Comparison of ENCODE assay signal across 23 mouse cellular contexts in genomic region chr14:8495691-8496090, GRCm38 (mm10).
"Had no signal": no experiment of that assay in that cellular context is flagged by ENCODE, and none has a peak within 500 bp of the region (broad histone marks: within the 10 kb centered on the region; RNA-seq: fewer than 3 reads in every experiment).

No protein-coding gene starts in this region.

- ATAC-seq: hindbrain, embryonic 16.5 days; inflammation-experienced regulatory T-cells, adult 6 months; intestine, embryonic 15.5 days; intestine, postnatal 0 days; liver, postnatal 0 days had no signal

- H3K9me3 ChIP-seq: heart, embryonic 10.5 days; heart, embryonic 12.5 days; hindbrain, embryonic 10.5 days; hindbrain, embryonic 12.5 days; intestine, embryonic 15.5 days; limb, embryonic 10.5 days; limb, embryonic 12.5 days; liver, embryonic 13.5 days; liver, embryonic 15.5 days had no signal

- H3K4me2 ChIP-seq: heart, embryonic 12.5 days; hindbrain, embryonic 12.5 days; hindbrain, embryonic 14.5 days; intestine, embryonic 15.5 days; limb, embryonic 12.5 days; liver, embryonic 13.5 days; liver, embryonic 15.5 days had no signal

- H3K4me1 ChIP-seq: heart, embryonic 10.5 days; heart, embryonic 12.5 days; hindbrain, embryonic 10.5 days; hindbrain, embryonic 12.5 days; intestine, embryonic 15.5 days; limb, embryonic 10.5 days; limb, embryonic 12.5 days; liver, embryonic 13.5 days; liver, embryonic 15.5 days had no signal

- H3K36me3 ChIP-seq: heart, embryonic 10.5 days; heart, embryonic 12.5 days; hindbrain, embryonic 10.5 days; hindbrain, embryonic 12.5 days; intestine, embryonic 15.5 days; limb, embryonic 10.5 days; limb, embryonic 12.5 days; liver, embryonic 13.5 days; liver, embryonic 15.5 days had no signal

- H3K9ac ChIP-seq: heart, embryonic 12.5 days; hindbrain, embryonic 12.5 days; hindbrain, embryonic 14.5 days; intestine, embryonic 15.5 days; limb, embryonic 12.5 days; liver, embryonic 13.5 days; liver, embryonic 15.5 days; liver, postnatal 0 days had no signal

- H3K27ac ChIP-seq: gastrocnemius, adult 2 months; heart, embryonic 10.5 days; hindbrain, embryonic 10.5 days; hindbrain, embryonic 12.5 days; hindbrain, embryonic 14.5 days; intestine, embryonic 15.5 days; layer of hippocampus, adult 2 months; left cerebral cortex, adult 2 months; limb, embryonic 10.5 days; limb, embryonic 12.5 days; liver, embryonic 13.5 days; liver, embryonic 15.5 days had no signal

- H3K4me3 ChIP-seq: gastrocnemius, adult 2 months; heart, embryonic 10.5 days; heart, embryonic 12.5 days; hindbrain, embryonic 10.5 days; hindbrain, embryonic 12.5 days; intestine, embryonic 15.5 days; layer of hippocampus, adult 2 months; left cerebral cortex, adult 2 months; limb, embryonic 10.5 days; limb, embryonic 12.5 days; liver, embryonic 13.5 days; liver, embryonic 15.5 days had no signal

- H3K27me3 ChIP-seq: heart, embryonic 12.5 days; hindbrain, embryonic 12.5 days; intestine, embryonic 15.5 days; limb, embryonic 12.5 days; liver, embryonic 13.5 days; liver, embryonic 15.5 days had no signal

- DNase-seq: gastrocnemius, adult 2 months; gastrocnemius, postnatal 10 days; gastrocnemius, postnatal 25 days; heart, adult 18-20 months; heart, postnatal 10 days; heart, postnatal 4 days; liver; liver, embryonic 13.5 days; liver, postnatal 0 days had no signal
